Mouse (Mus musculus): ENCODE data around the gene Gm5460.

The Gm5460 gene

GRCm38 (mm10) chr14:34016381-34016780 lies at the start of gene Gm5460:
Gene Gm5460 (plus strand): TSS chr14:34016758.
- DNase-seq: no peak

GRCm38 (mm10) chr14:33972679-33973078 lies 43.9 kb upstream of the Gm5460 start:
- no peak for DNase-seq

DNA sequence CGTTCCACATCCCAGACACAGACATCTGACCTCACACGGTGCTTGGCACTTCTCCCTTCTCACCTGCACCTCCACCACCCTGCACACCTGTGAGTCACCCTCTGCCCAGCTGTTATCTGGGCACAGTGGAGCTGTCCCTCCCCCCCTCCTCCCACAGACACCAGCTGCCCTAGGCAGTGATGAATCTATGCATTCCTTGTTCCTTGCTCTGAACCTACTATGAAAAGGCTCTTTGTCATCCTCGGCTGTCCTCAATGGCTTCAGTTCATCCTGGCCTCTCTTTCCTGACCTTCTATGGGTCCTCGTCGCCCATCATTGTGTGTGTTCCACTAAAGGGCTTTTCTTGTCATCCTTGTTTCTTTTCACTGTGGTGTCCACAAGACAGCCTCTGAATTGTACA lies 41.8 kb upstream of the Gm5460 start:
- no peak for DNase-seq

- DNase-seq: no peak
Observed at GRCm38 (mm10) chr14:33977748-33978147, 38.8 kb upstream of the Gm5460 start.

- DNase-seq: no peak
Observed at GRCm38 (mm10) chr14:33978604-33979059, 37.9 kb upstream of the Gm5460 start, which contains the start of gene Zfp488. Gene Zfp488 (minus strand): TSS chr14:33978764.

DNA sequence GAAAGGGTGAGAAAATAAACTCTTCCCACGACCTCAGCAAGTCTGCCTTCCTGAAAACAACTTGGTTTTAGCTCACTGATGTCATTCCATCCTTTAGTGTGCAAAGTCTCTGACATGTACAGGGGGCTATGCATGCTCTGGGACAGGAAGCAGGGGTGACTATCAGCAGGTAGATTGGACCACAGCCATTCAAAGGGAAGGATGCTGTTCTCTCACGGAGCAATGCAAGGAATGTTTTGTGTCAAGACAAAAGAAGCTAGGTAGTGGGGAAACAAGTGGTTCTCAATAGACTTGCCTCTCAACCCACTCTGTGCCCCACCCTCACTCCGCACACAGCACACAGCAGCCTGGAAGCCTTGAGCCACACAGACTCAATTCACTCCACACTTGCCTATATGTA lies 27.4 kb upstream of the Gm5460 start:
- DNase-seq: no peak

- peak; percentile 71 for DNase-seq
Observed at GRCm38 (mm10) chr14:33991971-33992370, 24.6 kb upstream of the Gm5460 start.

DNA sequence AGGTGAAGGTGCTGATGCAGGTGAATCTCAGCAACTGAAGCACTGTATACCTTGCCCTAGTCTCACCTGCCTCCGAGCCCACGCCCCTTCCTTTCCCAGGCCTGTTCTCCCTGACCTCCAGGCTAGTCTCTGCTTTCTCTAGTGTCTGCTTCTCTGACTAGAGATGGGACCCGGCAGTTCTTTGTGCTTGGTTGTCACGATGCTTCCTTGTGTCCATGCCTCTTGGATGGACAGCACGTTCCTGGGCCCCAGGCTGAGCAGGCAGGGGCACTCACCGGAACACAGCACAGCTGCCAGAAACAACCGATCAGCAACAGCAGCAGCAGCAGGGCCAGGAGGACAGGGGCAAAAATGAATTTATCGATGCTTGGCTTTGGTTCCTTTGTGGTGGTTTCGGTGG lies 23.5 kb upstream of the Gm5460 start:
- no peak for DNase-seq

DNA sequence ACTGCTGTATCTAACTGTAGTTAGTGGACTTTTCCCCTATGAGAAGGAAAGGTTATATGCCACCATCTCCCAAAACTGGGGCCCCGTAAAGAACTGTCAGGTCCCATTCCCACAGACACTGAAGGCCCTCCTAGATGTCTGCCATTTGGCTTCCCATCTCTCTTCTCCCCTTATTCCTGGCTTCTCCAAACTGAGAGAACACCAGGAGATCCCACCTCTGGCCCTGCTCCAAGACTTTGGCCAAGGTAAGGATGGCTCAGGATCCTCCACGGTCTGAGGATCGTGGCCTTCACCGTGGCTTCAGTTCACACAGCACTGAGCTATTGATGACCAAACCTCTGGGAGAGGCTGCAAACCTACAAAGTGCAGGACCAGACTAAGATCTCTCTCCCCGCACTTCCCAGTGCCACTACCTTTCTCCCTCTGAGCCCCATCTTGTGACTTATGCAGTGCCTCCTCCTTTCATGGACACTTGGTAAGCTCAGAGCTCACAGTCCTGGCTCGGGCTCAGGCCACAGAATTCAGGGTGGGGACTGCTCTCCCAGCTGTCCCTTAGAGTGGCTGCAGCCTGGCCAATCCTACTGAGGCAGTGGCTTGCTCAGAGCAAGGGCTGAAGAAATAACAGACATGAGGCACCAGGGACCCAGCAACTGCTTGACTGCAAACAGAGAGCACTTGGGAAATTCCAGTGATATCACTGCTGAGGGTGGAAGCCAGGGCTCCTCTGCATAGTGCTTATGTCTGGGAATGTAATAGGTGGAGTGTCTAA lies 22.9 kb upstream of the Gm5460 start:
- no peak for DNase-seq

DNA sequence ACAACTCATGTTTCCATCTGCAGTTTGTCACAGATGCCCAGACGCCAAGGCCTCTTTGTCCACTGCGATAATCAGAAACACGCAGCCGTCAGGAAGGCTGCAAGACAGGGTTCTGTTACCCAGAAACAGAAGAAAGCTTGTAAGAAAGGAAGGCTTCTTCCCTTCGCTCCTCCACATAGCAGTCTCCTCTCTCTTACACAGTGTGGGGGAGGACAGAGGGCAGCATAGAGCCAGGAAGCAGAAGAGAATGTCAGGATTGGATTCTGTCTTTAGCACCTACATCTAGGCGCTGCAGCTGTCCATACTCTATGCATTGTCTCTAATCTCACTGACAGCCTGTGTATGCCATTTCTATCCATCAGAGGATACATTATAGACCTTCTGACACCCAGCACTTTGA lies 19.1 kb upstream of the Gm5460 start:
- no peak for DNase-seq

- no peak for DNase-seq
Observed at GRCm38 (mm10) chr14:34000076-34000475, 16.5 kb upstream of the Gm5460 start.

DNA sequence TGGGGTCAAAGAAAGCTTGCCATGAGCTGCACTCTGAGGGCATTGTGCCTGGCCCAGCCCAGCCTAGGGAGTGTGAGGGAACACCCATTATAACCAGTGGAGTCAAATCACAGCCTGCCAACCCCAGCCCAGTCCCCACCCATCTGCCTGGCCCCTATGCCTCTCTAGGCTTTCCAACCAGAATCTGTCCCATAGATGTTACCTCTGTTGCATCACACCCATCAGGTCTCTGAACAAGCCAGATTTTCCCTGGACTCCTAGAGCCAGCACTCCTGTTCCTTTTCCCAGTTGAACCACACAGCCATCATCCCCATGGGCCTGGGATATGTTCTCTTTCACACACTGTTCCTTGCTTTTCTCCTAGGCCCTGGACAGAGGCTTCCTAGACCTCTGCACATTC lies 15.1 kb upstream of the Gm5460 start:
- DNase-seq: no peak

- DNase-seq: no peak
Observed at GRCm38 (mm10) chr14:34002358-34002757, 14.2 kb upstream of the Gm5460 start.

DNA sequence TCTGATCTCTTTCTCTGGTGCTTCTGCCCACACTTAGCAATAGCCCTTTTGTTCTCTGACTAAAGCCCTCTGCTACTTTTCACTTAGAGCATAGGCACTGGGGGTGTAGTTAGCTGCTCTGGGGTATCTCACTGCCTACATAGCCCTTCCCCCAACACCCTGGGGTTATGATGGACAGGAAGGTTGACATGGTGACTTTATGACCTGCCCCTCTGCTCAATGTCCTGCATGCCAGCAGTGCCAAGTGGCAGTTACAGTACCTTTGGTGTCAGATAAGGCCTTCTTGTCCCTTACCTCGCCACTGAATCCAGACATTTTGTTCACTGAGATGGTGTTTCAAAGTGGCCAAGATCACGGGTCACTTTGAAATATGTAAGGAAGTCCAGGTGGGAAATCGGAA lies 1.5 kb upstream of the Gm5460 start, which contains the start of gene Gm30083:
Gene Gm30083, minus strand, starts transcription at position 120 of the 400 bp plus-strand sequence.
- no peak for DNase-seq

GRCm38 (mm10) chr14:34016938-34017337 lies 380 bp downstream of the Gm5460 start:
- no peak for DNase-seq

DNA sequence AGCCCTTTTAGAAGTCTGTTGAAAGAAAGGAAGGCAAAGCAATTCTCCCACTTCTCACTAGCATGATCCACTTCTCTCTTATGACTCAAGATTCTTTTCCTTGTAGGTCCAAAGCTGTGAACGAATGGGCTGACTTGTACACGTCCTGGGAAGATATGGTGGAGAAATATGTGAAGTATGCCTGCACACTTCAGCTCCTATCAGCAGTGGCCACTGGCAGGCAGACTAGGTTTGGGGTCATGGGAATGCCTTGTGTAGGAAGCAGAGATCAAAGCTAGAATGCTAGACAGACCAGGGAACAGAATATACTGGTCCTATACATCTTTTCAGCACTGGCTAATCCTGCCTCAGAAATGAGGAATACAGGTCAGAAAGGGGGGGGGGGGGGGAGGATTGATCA lies 10.2 kb downstream of the Gm5460 start:
- no peak for DNase-seq

- no peak for DNase-seq
Observed at GRCm38 (mm10) chr14:34033841-34034610, 17.5 kb downstream of the Gm5460 start.

DNA sequence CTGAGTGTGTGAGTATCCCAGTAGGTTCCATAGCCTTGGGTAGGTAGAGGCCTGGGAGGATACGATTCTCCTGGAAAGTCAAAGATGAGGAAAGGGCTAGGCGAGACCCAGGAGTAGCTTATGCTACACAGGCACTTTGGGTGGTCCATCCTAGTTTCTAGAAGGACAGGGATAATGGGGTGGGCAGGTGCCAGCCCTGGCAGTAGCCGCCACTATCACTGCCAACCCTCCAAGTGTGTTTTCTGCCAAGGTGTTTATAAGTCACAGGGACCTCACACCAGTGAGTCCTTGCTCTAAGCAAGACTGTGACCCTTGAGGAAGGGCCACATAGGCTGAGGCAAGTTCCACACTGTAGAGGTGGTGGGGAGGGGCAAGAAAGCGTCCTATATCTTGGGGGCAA lies 24.7 kb downstream of the Gm5460 start:
- no peak for DNase-seq

- no peak for DNase-seq
Observed at GRCm38 (mm10) chr14:34043341-34043740, 26.8 kb downstream of the Gm5460 start.

- DNase-seq: no peak
Observed at GRCm38 (mm10) chr14:34050101-34050779, 33.7 kb downstream of the Gm5460 start.

GRCm38 (mm10) chr14:34052516-34052915 lies 36.0 kb downstream of the Gm5460 start, which contains the start of gene Antxrl:
Gene Antxrl (plus strand): TSS chr14:34052707.
- DNase-seq: no peak

- DNase-seq: no peak
Observed at GRCm38 (mm10) chr14:34071665-34072064, 55.1 kb downstream of the Gm5460 start.

- DNase-seq: no peak
Observed at GRCm38 (mm10) chr14:34075346-34075745, 58.8 kb downstream of the Gm5460 start.

Data from cerebellum, adult 8-10 months (tissue).